Mouse (Mus musculus): ENCODE measurements around the gene Rabgap1l. TPM values are rescaled to one million over a fixed set of nuclear protein-coding genes. Genes with fewer than 3 reads are reported as not detected.

Rabgap1l gene
- total and polyA plus RNA-seq, 2 experiments from 2014 or later = 34.1 to 110 TPM

DNA sequence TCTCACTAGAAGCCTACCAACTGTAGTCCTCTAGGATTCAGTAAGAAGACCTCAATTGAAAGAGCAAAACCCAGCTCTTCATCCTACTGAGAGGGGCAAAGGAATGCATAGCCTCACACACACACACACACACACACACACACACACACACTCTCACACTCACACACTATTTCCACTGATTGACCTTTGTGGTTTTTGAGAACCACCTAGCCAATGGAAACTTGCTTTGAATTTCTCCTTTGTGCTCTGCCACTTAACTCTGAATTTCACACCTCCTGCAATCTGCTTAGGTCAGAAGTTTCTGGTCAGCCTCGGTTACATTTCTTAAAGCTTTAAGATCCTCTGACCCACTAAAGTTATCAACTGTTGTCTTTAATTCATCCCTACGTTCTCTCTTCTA lies 12.3 kb upstream of the Rabgap1l start:
- no peak for TF ChIP-seq CTCF (IDR thresholded peaks at IDR 0.05)
- ATAC-seq (ENCODE audit: low FRiP score) = no peak
- Histone ChIP-seq H3K27me3 (ENCODE audit: insufficient read depth, low read length) (no peaks in the 10 kb centered on the region), H3K4me2 (ENCODE audit: low read depth, low read length, poor library complexity, severe bottlenecking) (no peak overlapping the region), H3K4me1 (ENCODE audit: insufficient read depth, low read length) (no peaks in the 10 kb centered on the region), H3K36me3 (ENCODE audit: insufficient read depth, low read length) (no peaks in the 10 kb centered on the region), H3K4me3 (ENCODE audit: low read depth, low read length) (no peak overlapping the region), H3K27ac (ENCODE audit: low read depth, low read length) (no peak overlapping the region), H3K9me3 (ENCODE audit: low read length) (no peaks in the 10 kb centered on the region), H3K9ac (replicated peaks; ENCODE audit: low read length, poor library complexity, severe bottlenecking) (no peak overlapping the region)
- DNase-seq (ENCODE audit: low spot score) = no peak
- WGBS = 69% methylated on average over 2 of the region's 2 CpGs

DNA sequence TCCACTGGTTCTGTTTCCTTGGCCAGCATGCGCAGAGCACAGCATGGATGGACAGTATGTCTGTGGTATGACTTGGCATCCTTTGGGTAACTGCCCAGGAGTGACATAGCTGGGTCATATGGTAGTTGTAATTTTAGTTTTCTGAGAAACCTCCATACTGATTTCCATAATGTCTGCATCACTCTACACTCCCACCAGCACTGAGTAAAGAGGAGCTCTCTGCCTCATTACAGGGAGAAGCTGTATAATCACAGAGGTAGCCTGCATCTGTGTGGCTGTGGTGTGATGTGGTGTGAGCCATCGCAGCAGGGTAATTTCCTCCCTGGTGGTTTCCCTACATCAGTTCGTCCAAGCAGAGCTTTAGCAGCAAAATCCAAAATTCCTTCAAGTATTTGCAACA lies 7.0 kb upstream of the Rabgap1l start:
- Histone ChIP-seq H3K4me1 (ENCODE audit: insufficient read depth, low read length) (no peaks in the 10 kb centered on the region), H3K9me3 (ENCODE audit: low read length) (0 out of 2 replicates have a peak, but pooled peaks cover 3% of the 10 kb centered on the region), H3K9ac (replicated peaks; ENCODE audit: low read length, poor library complexity, severe bottlenecking) (no peak overlapping the region), H3K27ac (ENCODE audit: low read depth, low read length) (no peak overlapping the region), H3K4me3 (ENCODE audit: low read depth, low read length) (no peak overlapping the region), H3K4me2 (ENCODE audit: low read depth, low read length, poor library complexity, severe bottlenecking) (no peak overlapping the region), H3K27me3 (ENCODE audit: insufficient read depth, low read length) (no peaks in the 10 kb centered on the region), H3K36me3 (ENCODE audit: insufficient read depth, low read length) (no peaks in the 10 kb centered on the region)
- no peak for TF ChIP-seq CTCF (IDR thresholded peaks at IDR 0.05)
- WGBS = 70% methylated on average over 3 of the region's 3 CpGs
- DNase-seq (ENCODE audit: low spot score) (no peak), ATAC-seq (ENCODE audit: low FRiP score) (no peak)

DNA sequence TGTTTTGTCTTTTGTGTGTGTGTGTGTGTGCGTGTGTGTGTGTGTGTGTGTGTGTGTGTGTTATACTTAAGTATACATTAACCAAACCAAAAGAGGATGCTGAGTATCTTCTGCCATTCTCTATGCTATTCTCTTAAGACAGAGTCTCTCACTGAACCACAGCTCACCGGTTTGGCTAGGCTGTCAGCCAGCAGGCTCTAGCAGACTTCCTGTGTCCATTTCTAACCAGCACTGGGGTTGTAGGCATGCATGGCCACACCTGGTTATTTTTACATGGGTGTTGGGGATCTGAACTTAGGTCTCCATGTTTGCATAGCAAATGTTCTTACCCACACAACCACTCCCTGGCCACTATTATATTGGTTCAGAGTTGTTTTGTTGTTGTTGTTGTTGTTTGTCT lies 2.0 kb upstream of the Rabgap1l start:
- no peaks in the 10 kb centered on the region for H3K27me3 ChIP-seq (ENCODE audit: insufficient read depth, low read length)
- WGBS = 84% methylated on average over 2 of the region's 2 CpGs
- TF ChIP-seq CTCF (IDR thresholded peaks at IDR 0.05) = no peak
- no peak overlapping the region for H3K9ac ChIP-seq (replicated peaks; ENCODE audit: low read length, poor library complexity, severe bottlenecking)
- no peak overlapping the region for H3K4me3 ChIP-seq (ENCODE audit: low read depth, low read length)
- no peak for DNase-seq (ENCODE audit: low spot score)
- no peak overlapping the region for H3K27ac ChIP-seq (ENCODE audit: low read depth, low read length)
- H3K36me3 ChIP-seq (ENCODE audit: insufficient read depth, low read length) = no peaks in the 10 kb centered on the region
- no peaks in the 10 kb centered on the region; the same call in 1 of the 2 replicates for H3K4me1 ChIP-seq (ENCODE audit: insufficient read depth, low read length)
- no peak overlapping the region for H3K4me2 ChIP-seq (ENCODE audit: low read depth, low read length, poor library complexity, severe bottlenecking)
- 0 out of 2 replicates have a peak, but pooled peaks cover 3% of the 10 kb centered on the region for H3K9me3 ChIP-seq (ENCODE audit: low read length)
- ATAC-seq (ENCODE audit: low FRiP score) = no peak

DNA sequence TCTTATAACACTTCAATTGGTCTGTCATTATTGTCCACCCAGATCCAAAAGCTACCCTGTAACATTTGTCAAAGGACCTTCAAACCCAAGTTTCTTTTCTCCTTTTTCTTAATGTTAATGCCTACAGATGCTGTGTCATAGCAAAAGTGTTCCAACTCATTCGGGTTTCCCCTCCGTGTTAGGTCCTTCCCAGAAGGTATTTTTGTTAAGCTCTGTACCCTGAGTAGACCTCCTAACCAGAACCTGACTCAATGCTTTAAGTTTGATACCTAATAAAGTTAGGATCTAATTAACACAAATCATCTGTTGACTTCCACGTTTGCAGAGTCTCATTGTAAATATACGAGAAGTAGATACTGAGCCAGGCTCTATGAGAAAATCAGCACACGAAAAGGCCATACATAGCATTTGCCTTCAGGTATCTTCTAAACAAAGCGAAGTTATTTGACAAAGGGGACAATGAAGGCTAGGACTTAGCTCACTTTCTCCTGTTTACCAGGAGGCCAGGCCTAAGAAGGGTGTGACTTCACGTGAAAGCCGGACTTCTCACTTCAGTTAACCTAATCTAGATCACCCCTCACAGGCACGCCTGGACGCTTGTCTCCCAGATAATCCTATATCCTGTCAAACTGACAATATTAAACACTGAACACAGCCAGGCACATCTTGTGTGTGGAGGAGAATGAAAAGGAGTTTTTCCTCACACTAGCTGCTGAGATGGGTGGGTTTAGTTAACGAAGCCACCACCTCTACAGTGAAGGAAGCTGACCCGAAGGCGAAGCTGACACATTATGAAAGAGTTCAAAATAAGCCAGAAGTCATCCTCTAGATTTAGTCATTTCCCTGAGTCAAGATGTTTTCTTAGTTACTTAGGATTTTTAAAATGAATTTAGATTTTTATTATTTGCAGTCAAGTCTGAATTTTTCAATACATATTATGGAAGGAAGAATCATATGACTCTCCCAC lies 1.1 kb upstream of the Rabgap1l start:
- no peak for TF ChIP-seq CTCF (IDR thresholded peaks at IDR 0.05)
- WGBS = 82% methylated on average over 13 of the region's 13 CpGs
- DNase-seq (ENCODE audit: low spot score) = no peak

DNA sequence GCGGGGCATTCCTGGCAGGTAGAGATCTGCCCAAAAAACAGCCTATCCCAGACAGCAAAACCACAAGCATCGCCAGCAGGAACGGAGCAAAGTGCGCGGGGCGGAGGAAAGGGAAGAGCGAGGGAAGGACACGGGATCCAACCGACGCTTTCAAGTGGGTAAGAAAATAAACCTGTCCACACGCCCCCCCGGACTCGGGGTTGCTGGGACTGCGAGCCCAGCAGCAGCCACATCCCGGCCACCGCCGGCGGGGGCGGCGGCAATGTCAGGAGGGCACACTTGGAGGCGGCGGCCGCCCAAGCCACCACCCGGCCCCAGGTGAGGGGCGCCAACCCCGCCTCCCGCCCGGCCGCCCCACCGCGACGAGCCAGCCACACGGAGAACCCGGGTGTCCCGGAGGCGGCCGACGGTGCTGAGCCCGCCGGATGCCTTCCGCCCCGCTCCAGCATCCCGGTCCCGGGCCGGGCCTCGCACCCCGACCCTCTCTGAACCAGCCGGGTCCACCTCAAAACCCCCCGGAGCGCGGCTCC lies 790 bp downstream of the Rabgap1l start:
- Histone ChIP-seq H3K4me3 (ENCODE audit: low read depth, low read length) (peak overlapping the region; percentile 96), H3K36me3 (ENCODE audit: insufficient read depth, low read length) (no peaks in the 10 kb centered on the region), H3K9me3 (ENCODE audit: low read length) (no peaks in the 10 kb centered on the region), H3K9ac (replicated peaks; ENCODE audit: low read length, poor library complexity, severe bottlenecking) (peak overlapping the region; percentile 80), H3K27ac (ENCODE audit: low read depth, low read length) (peak overlapping the region; percentile 51), H3K4me2 (ENCODE audit: low read depth, low read length, poor library complexity, severe bottlenecking) (peak overlapping the region; percentile 96), H3K27me3 (ENCODE audit: insufficient read depth, low read length) (no peaks in the 10 kb centered on the region), H3K4me1 (ENCODE audit: insufficient read depth, low read length) (no peaks in the 10 kb centered on the region; the same call in 1 of the 2 replicates)
- DNase-seq (ENCODE audit: low spot score) (peak; percentile 37), ATAC-seq (ENCODE audit: low FRiP score) (peak; percentile 80)
- under 1% methylated on average over 26 of the region's 51 CpGs for WGBS
- TF ChIP-seq CTCF (IDR thresholded peaks at IDR 0.05) = no peak

More for the DNA sequence above, 1.1 kb upstream of the Rabgap1l start:
- H3K27ac ChIP-seq (ENCODE audit: low read depth, low read length) = no peak overlapping the region
- H3K4me2 ChIP-seq (ENCODE audit: low read depth, low read length, poor library complexity, severe bottlenecking) = no peak overlapping the region
- H3K27me3 ChIP-seq (ENCODE audit: insufficient read depth, low read length) = no peaks in the 10 kb centered on the region
- no peak overlapping the region for H3K4me3 ChIP-seq (ENCODE audit: low read depth, low read length)
- H3K36me3 ChIP-seq (ENCODE audit: insufficient read depth, low read length) = no peaks in the 10 kb centered on the region
- H3K9ac ChIP-seq (replicated peaks; ENCODE audit: low read length, poor library complexity, severe bottlenecking) = no peak overlapping the region
- no peak for ATAC-seq (ENCODE audit: low FRiP score)
- no peaks in the 10 kb centered on the region; the same call in 1 of the 2 replicates for H3K4me1 ChIP-seq (ENCODE audit: insufficient read depth, low read length)
- 0 out of 2 replicates have a peak, but pooled peaks cover 3% of the 10 kb centered on the region for H3K9me3 ChIP-seq (ENCODE audit: low read length)
